Mouse (Mus musculus): ENCODE results near the gene Cdkn1a. TPM values are rescaled to one million over a fixed set of nuclear protein-coding genes. Genes with fewer than 3 reads are reported as not detected.
A peak's percentile ranks its signal among the peaks of the same experiment; 100 is the strongest.

The Cdkn1a gene
- total and polyA plus RNA-seq, 3 experiments = 10.6 to 59.1 (median 37.5) TPM

- Histone ChIP-seq H3K27ac (ENCODE audit: insufficient read depth, low read depth) (no peak overlapping the region), H3K4me1 (ENCODE audit: control insufficient read depth in 1 of 2, insufficient read depth in 2 of 2) (peaks cover 35 to 61% of the 10 kb centered on the region in 2 experiments), H3K9me3 (replicated peaks; ENCODE audit: low read length) (no peaks in the 10 kb centered on the region), H3K4me2 (ENCODE audit: insufficient read depth, low read depth, poor library complexity, severe bottlenecking) (no peak overlapping the region), H3K4me3 (replicated peaks in 1 of 3; ENCODE audit: low read depth in 2 of 3, low read length in 2 of 3, poor library complexity in 1 of 3) (no peak overlapping the region), H3K27me3 (replicated peaks) (no peaks in the 10 kb centered on the region), H3K9ac (ENCODE audit: insufficient read depth, low read depth) (no peak overlapping the region), H3K36me3 (replicated peaks in 1 of 2; ENCODE audit: control insufficient read depth in 1 of 2, insufficient read depth in 1 of 2, low read length in 1 of 2) (peaks cover 0 to 22% of the 10 kb centered on the region in 2 experiments), H3K79me2 (replicated peaks; ENCODE audit: control insufficient read depth, extremely low read depth, insufficient read depth, poor library complexity, severe bottlenecking) (no peaks in the 10 kb centered on the region)
- dilution Hi-C loops (cut with MboI; ENCODE audit: extremely low pct_ligation_motif_present, extremely low pct_unique_long_range_greater_than_20kb, low sequenced_read_pairs) (no loop called here), in situ Hi-C loops (cut with MboI; ENCODE audit: low pct_ligation_motif_present, low pct_unique_long_range_greater_than_20kb, low sequenced_read_pairs) (no loop called here)
- TF ChIP-seq MAX (IDR thresholded peaks at IDR 0.05; ENCODE audit: low read length) (no peak), ZNF384 (IDR thresholded peaks at IDR 0.05; ENCODE audit: low read depth, low read length) (peak; percentile 41; the same call in 1 of the 2 replicates), JUND (conservative IDR thresholded peaks at IDR 0.05; ENCODE audit: low read depth, low read length) (no peak)
- DNase-seq (ENCODE audit: extremely low read depth) = no peak
Measured at GRCm38 (mm10) chr17:29059581-29059980, 31.2 kb upstream of the Cdkn1a start.

GRCm38 (mm10) chr17:29060946-29061345 is 29.8 kb upstream of the Cdkn1a start:
- no peaks in the 10 kb centered on the region for H3K79me2 ChIP-seq (replicated peaks; ENCODE audit: control insufficient read depth, extremely low read depth, insufficient read depth, poor library complexity, severe bottlenecking)
- no peaks in the 10 kb centered on the region for H3K9me3 ChIP-seq (replicated peaks; ENCODE audit: low read length)
- H3K27ac ChIP-seq (ENCODE audit: insufficient read depth, low read depth) = no peak overlapping the region
- peaks cover 37 to 71% of the 10 kb centered on the region in 2 experiments for H3K4me1 ChIP-seq (ENCODE audit: control insufficient read depth in 1 of 2, insufficient read depth in 2 of 2)
- no peak for TF ChIP-seq HCFC1 (IDR thresholded peaks at IDR 0.05; ENCODE audit: low read depth, low read length)
- no peak for TF ChIP-seq CTCF (conservative IDR thresholded peaks at IDR 0.05 in 1 of 2, IDR thresholded peaks at IDR 0.05 in 1 of 2; ENCODE audit: low read depth in 2 of 2, low read length in 2 of 2)
- no peak for TF ChIP-seq MAFK (IDR thresholded peaks at IDR 0.05; ENCODE audit: insufficient replicate concordance, low read length)
- TF ChIP-seq POLR2AphosphoS2 (IDR thresholded peaks at IDR 0.05; ENCODE audit: low read depth, low read length) = no peak
- no peak for TF ChIP-seq BHLHE40 (IDR thresholded peaks at IDR 0.05; ENCODE audit: low read depth, low read length)
- TF ChIP-seq MAZ (IDR thresholded peaks at IDR 0.05; ENCODE audit: low read depth, low read length) = no peak
- TF ChIP-seq ELF1 (IDR thresholded peaks at IDR 0.05; ENCODE audit: low read depth, low read length) = no peak
- no peak for TF ChIP-seq POLR2A (IDR thresholded peaks at IDR 0.05; ENCODE audit: low read depth, low read length)
- TF ChIP-seq TCF12 (IDR thresholded peaks at IDR 0.05; ENCODE audit: low read depth, low read length) = no peak
- no peak for TF ChIP-seq ZMIZ1 (IDR thresholded peaks at IDR 0.05; ENCODE audit: low read depth, low read length)
- no peak for TF ChIP-seq NRF1 (IDR thresholded peaks at IDR 0.05; ENCODE audit: low read depth, low read length)
- TF ChIP-seq PAX5 (IDR thresholded peaks at IDR 0.05; ENCODE audit: low read length) = no peak
- TF ChIP-seq UBTF (IDR thresholded peaks at IDR 0.05; ENCODE audit: low read depth, low read length) = no peak
- no peak for TF ChIP-seq ZNF384 (IDR thresholded peaks at IDR 0.05; ENCODE audit: low read depth, low read length)
- no peak for TF ChIP-seq IRF4 (IDR thresholded peaks at IDR 0.05; ENCODE audit: low read depth, low read length)
- no peak for TF ChIP-seq GABPA (IDR thresholded peaks at IDR 0.05; ENCODE audit: insufficient replicate concordance, low read depth, low read length)
- TF ChIP-seq CHD1 (IDR thresholded peaks at IDR 0.05; ENCODE audit: low read depth, low read length) = no peak
- DNase-seq (ENCODE audit: extremely low read depth) = no peak
- H3K4me3 ChIP-seq (replicated peaks in 1 of 3; ENCODE audit: low read depth in 2 of 3, low read length in 2 of 3, poor library complexity in 1 of 3) = no peak overlapping the region
- no peak overlapping the region for H3K9ac ChIP-seq (ENCODE audit: insufficient read depth, low read depth)
- peaks cover 0 to 24% of the 10 kb centered on the region in 2 experiments for H3K36me3 ChIP-seq (replicated peaks in 1 of 2; ENCODE audit: control insufficient read depth in 1 of 2, insufficient read depth in 1 of 2, low read length in 1 of 2)
- no peaks in the 10 kb centered on the region for H3K27me3 ChIP-seq (replicated peaks)
- in situ Hi-C loops (cut with MboI; ENCODE audit: low pct_ligation_motif_present, low pct_unique_long_range_greater_than_20kb, low sequenced_read_pairs) (no loop called here), dilution Hi-C loops (cut with MboI; ENCODE audit: extremely low pct_ligation_motif_present, extremely low pct_unique_long_range_greater_than_20kb, low sequenced_read_pairs) (no loop called here)
- no peak overlapping the region for H3K4me2 ChIP-seq (ENCODE audit: insufficient read depth, low read depth, poor library complexity, severe bottlenecking)
